Mouse (Mus musculus) liver, embryonic 14.5 days (tissue): ENCODE measurements around the gene Galntl6.

Experiments used
- CTCF ChIP-seq: IDR thresholded peaks from 2 replicates; pipeline ENCODE4 v1.5.1; 2016; ENCODE audit warnings: antibody characterized with exemption, low read depth, control low read depth
- EP300 ChIP-seq: IDR thresholded peaks from 2 replicates; pipeline ENCODE4 v1.6.1; 2016; ENCODE audit warnings: antibody characterized with exemption, low read depth

DNA sequence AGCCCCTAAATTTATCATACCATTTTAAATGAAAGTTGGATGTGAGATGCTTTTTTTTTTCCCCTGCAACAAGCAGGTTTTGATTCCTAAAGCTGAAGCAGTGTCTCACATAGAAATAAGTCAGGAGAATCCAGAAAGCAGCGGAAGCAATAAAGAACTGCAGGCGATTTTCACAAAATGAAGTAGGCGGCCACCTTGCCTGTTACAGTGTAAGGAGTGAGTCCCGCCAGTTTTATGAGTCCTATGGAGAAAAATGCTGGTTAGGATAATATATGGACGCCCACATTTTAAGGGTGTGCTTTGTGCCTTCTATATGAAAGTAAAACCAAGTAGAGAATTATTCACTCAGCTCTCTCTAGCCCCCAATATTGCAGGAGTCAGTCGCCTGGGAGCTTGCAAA, 827.5 kb downstream of the Galntl6 start:
- no peak for TF ChIP-seq EP300
- TF ChIP-seq CTCF, result no peak
